In the genomic region with DNA sequence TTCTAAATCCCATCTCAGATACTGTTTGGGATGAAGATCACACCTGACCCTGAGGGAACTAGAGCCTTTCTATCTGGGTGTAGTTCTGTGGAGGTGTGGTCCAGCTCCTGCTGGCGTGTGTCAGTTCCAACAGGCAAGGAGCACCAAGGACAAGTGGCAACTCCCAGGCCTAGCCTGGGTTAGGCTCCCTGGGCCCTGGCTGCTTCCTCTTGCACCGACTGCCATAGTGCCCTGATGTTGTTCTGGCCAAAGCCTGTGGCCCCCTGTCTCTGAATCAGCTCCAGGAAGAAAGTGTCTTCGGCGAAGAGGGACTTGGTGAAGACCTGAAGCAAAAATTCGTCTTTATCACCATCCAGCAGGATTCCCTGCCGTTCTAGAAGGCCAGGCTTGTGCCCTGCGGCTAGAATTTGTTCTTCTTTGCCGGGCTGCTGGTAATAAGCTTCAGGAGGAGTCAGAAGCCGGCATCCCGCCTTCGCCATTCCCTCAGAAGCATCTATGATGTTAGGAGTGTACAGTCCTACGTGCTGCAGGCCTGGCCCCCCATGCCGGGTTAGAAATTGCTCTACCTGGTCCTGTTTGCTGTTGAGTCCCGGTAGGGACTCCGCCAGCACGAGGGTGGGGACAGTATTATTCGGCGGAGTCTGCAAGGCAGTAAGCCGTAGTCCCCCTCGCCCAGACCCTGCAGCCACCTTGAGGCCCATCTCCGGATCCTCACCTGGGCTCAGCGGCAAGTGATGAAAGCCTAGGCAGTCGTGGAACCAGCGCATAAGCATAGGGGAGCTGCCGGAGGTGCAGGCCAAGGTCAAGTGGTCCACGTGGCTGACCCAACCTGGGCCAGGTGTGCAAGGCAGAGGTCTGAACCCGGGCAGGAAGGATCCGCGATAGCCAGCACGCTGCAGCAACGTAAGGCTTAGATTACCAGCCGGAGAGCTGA, we compare ENCODE assay signal across 8 mouse cellular contexts. TPM values are rescaled to one million over a fixed set of nuclear protein-coding genes. Genes with fewer than 3 reads are reported as not detected.
DNase-seq lines count a peak whose midpoint lies in the region; ATAC-seq and TF ChIP-seq lines count a peak whose summit lies in the region.

No protein-coding gene starts in this region.

- H3K9me3 ChIP-seq in kidney, embryonic 16.5 days (ENCODE audit: low read length): no peaks in the 10 kb centered on the region
- no peaks in the 10 kb centered on the region for H3K9me3 ChIP-seq in embryonic facial prominence, embryonic 11.5 days (replicated peaks; ENCODE audit: control insufficient read depth, low read length)
- no peaks in the 10 kb centered on the region for H3K9me3 ChIP-seq in hindbrain, postnatal 0 days (ENCODE audit: low read length)
- H3K9me3 ChIP-seq in neural tube, embryonic 12.5 days: no peaks in the 10 kb centered on the region

- 28% methylated on average over 32 of the region's 32 CpGs for WGBS in kidney, embryonic 16.5 days
- 16% methylated on average over 32 of the region's 32 CpGs for WGBS in embryonic facial prominence, embryonic 11.5 days
- WGBS in hindbrain, postnatal 0 days: 25% methylated on average over 32 of the region's 32 CpGs
- WGBS in neural tube, embryonic 12.5 days: 22% methylated on average over 32 of the region's 32 CpGs

- peaks cover 19% of the 10 kb centered on the region for H3K36me3 ChIP-seq in kidney, embryonic 16.5 days (ENCODE audit: insufficient read depth, low read length)
- H3K36me3 ChIP-seq in embryonic facial prominence, embryonic 11.5 days (replicated peaks; ENCODE audit: control insufficient read depth, insufficient read depth, low read depth, low read length): no peaks in the 10 kb centered on the region
- no peaks in the 10 kb centered on the region for H3K36me3 ChIP-seq in hindbrain, postnatal 0 days (ENCODE audit: insufficient read depth, low read length)
- H3K36me3 ChIP-seq in neural tube, embryonic 12.5 days: peaks cover 20% of the 10 kb centered on the region

- peak overlapping the region; percentile 98 for H3K4me2 ChIP-seq in kidney, embryonic 16.5 days (replicated peaks; ENCODE audit: low read depth, low read length)
- peak overlapping the region; percentile 93 for H3K4me2 ChIP-seq in embryonic facial prominence, embryonic 11.5 days (ENCODE audit: low read depth, low read length)
- peak overlapping the region; percentile 87 for H3K4me2 ChIP-seq in hindbrain, postnatal 0 days (ENCODE audit: low read depth, low read length)
- H3K4me2 ChIP-seq in neural tube, embryonic 12.5 days (replicated peaks): peak overlapping the region; percentile 89

- H3K9ac ChIP-seq in kidney, embryonic 16.5 days (replicated peaks; ENCODE audit: low read length): peak overlapping the region; percentile 70; the same call in 1 of the 2 replicates
- peak overlapping the region; percentile 56 for H3K9ac ChIP-seq in embryonic facial prominence, embryonic 11.5 days (replicated peaks; ENCODE audit: low read length)
- peak overlapping the region; percentile 51; the same call in 1 of the 2 replicates for H3K9ac ChIP-seq in hindbrain, postnatal 0 days (replicated peaks; ENCODE audit: low read length)
- H3K9ac ChIP-seq in neural tube, embryonic 12.5 days: peak overlapping the region; percentile 30

- TF ChIP-seq CTCF in hindbrain, postnatal 0 days (IDR thresholded peaks at IDR 0.05; ENCODE audit: low read depth): no peak

- H3K4me1 ChIP-seq in kidney, embryonic 16.5 days (ENCODE audit: insufficient read depth, low read length): peaks cover 15% of the 10 kb centered on the region
- H3K4me1 ChIP-seq in embryonic facial prominence, embryonic 11.5 days (ENCODE audit: control insufficient read depth, insufficient read depth, low read length): peaks cover 4% of the 10 kb centered on the region
- peaks cover 14% of the 10 kb centered on the region; the same call in 1 of the 2 replicates for H3K4me1 ChIP-seq in hindbrain, postnatal 0 days (ENCODE audit: insufficient read depth, low read length)
- peaks cover 14% of the 10 kb centered on the region for H3K4me1 ChIP-seq in neural tube, embryonic 12.5 days

- peak overlapping the region; percentile 61 for H3K4me3 ChIP-seq in kidney, embryonic 16.5 days (ENCODE audit: low read length)
- H3K4me3 ChIP-seq in embryonic facial prominence, embryonic 11.5 days (ENCODE audit: low read depth, low read length): peak overlapping the region; percentile 48
- H3K4me3 ChIP-seq in hindbrain, postnatal 0 days (ENCODE audit: low read length): peak overlapping the region; percentile 40
- H3K4me3 ChIP-seq in neural tube, embryonic 12.5 days: peak overlapping the region; percentile 43

- no peak overlapping the region for H3K27ac ChIP-seq in kidney, embryonic 16.5 days (ENCODE audit: low read length)
- no peak overlapping the region for H3K27ac ChIP-seq in embryonic facial prominence, embryonic 11.5 days (replicated peaks; ENCODE audit: low read depth, low read length)
- no peak overlapping the region for H3K27ac ChIP-seq in hindbrain, postnatal 0 days
- H3K27ac ChIP-seq in neural tube, embryonic 12.5 days: no peak overlapping the region

- ATAC-seq in kidney, embryonic 16.5 days (ENCODE audit: low FRiP score, low TSS enrichment): peak; percentile 9; the same call in 1 of the 2 replicates
- ATAC-seq in embryonic facial prominence, embryonic 11.5 days (replicated peaks; ENCODE audit: insufficient number of reproducible peaks, low FRiP score, low TSS enrichment, low read depth): 0 out of 2 replicates have a peak, but pooled peaks have one; percentile 2
- ATAC-seq in hindbrain, postnatal 0 days: no peak
- ATAC-seq in neural tube, embryonic 12.5 days (ENCODE audit: low FRiP score, low read depth): no peak

- peaks cover 10% of the 10 kb centered on the region for H3K27me3 ChIP-seq in kidney, embryonic 16.5 days (ENCODE audit: insufficient read depth, low read length)
- H3K27me3 ChIP-seq in embryonic facial prominence, embryonic 11.5 days (ENCODE audit: control insufficient read depth, insufficient read depth, low read length): no peaks in the 10 kb centered on the region; the same call in 1 of the 2 replicates
- no peaks in the 10 kb centered on the region for H3K27me3 ChIP-seq in hindbrain, postnatal 0 days (ENCODE audit: insufficient read depth, low read length)
- H3K27me3 ChIP-seq in neural tube, embryonic 12.5 days (replicated peaks): peaks cover 19% of the 10 kb centered on the region

- no peak for DNase-seq in kidney, adult 18-20 months
- DNase-seq in embryonic facial prominence, embryonic 11.5 days (ENCODE audit: low spot score): peak; percentile 12
- DNase-seq in hindbrain, postnatal 0 days (ENCODE audit: low spot score): no peak
- DNase-seq in frontal cortex, postnatal 36 days (ENCODE audit: low spot score in 2 of 2): no peak
- DNase-seq in layer of hippocampus, adult 11-12 months (ENCODE audit: low spot score): no peak
- DNase-seq in thymus, postnatal 36 days: no peak

RNA-seq across cellular contexts. Expression of a gene that starts 1.3 kb away (rescaled TPM):
- polyA plus RNA-seq in kidney, embryonic 16.5 days (2015; fragmentation: Nextera tagmentation; extraction: Ambion mirVana): 1.9 and 2.0 TPM in 2 replicates
- 1.2 and 1.7 TPM in 2 replicates for polyA plus RNA-seq in embryonic facial prominence, embryonic 11.5 days (2014; fragmentation: Nextera tagmentation; extraction: Ambion mirVana)
- total RNA-seq in hindbrain, postnatal 0 days (2014; rRNA removed): 4.1 and 4.9 TPM in 2 replicates
- 1.6 and 2.0 TPM in 2 replicates for polyA plus RNA-seq in hindbrain, postnatal 0 days (2015; fragmentation: Nextera tagmentation; extraction: Ambion mirVana)
- 1.3 and 1.6 TPM in 2 replicates for polyA plus RNA-seq in neural tube, embryonic 12.5 days (2016; fragmentation: Nextera tagmentation; extraction: Ambion mirVana)

RNA-seq across cellular contexts. Expression of a gene that starts 12.7 kb away (rescaled TPM):
- polyA plus RNA-seq in kidney, embryonic 16.5 days (2015; fragmentation: Nextera tagmentation; extraction: Ambion mirVana): 19.0 and 22.6 TPM in 2 replicates
- 13.9 and 17.7 TPM in 2 replicates for polyA plus RNA-seq in embryonic facial prominence, embryonic 11.5 days (2014; fragmentation: Nextera tagmentation; extraction: Ambion mirVana)
- total RNA-seq in hindbrain, postnatal 0 days (2014; rRNA removed): 4.8 and 12.5 TPM in 2 replicates
- 5.6 and 6.6 TPM in 2 replicates for polyA plus RNA-seq in hindbrain, postnatal 0 days (2015; fragmentation: Nextera tagmentation; extraction: Ambion mirVana)
- 13.6 and 14.5 TPM in 2 replicates for polyA plus RNA-seq in neural tube, embryonic 12.5 days (2016; fragmentation: Nextera tagmentation; extraction: Ambion mirVana)

RNA-seq across cellular contexts. Expression of a gene that starts 12.8 kb away (rescaled TPM):
- polyA plus RNA-seq in kidney, embryonic 16.5 days (2015; fragmentation: Nextera tagmentation; extraction: Ambion mirVana): 41.9 and 42.8 TPM in 2 replicates
- polyA plus RNA-seq in embryonic facial prominence, embryonic 11.5 days (2014; fragmentation: Nextera tagmentation; extraction: Ambion mirVana): 36.1 and 39.0 TPM in 2 replicates
- 40.0 and 43.2 TPM in 2 replicates for total RNA-seq in hindbrain, postnatal 0 days (2014; rRNA removed)
- 21.4 and 22.7 TPM in 2 replicates for polyA plus RNA-seq in hindbrain, postnatal 0 days (2015; fragmentation: Nextera tagmentation; extraction: Ambion mirVana)
- 31.3 and 32.0 TPM in 2 replicates for polyA plus RNA-seq in neural tube, embryonic 12.5 days (2016; fragmentation: Nextera tagmentation; extraction: Ambion mirVana)

RNA-seq across cellular contexts. Expression of a gene that starts 56.9 kb away (rescaled TPM):
- 1.6 and 2.1 TPM in 2 replicates for polyA plus RNA-seq in kidney, embryonic 16.5 days (2015; fragmentation: Nextera tagmentation; extraction: Ambion mirVana)
- polyA plus RNA-seq in embryonic facial prominence, embryonic 11.5 days (2014; fragmentation: Nextera tagmentation; extraction: Ambion mirVana): 3.0 and 3.3 TPM in 2 replicates
- total RNA-seq in hindbrain, postnatal 0 days (2014; rRNA removed): 21.3 and 25.8 TPM in 2 replicates
- 2.3 and 2.4 TPM in 2 replicates for polyA plus RNA-seq in hindbrain, postnatal 0 days (2015; fragmentation: Nextera tagmentation; extraction: Ambion mirVana)
- polyA plus RNA-seq in neural tube, embryonic 12.5 days (2016; fragmentation: Nextera tagmentation; extraction: Ambion mirVana): 10.2 and 10.4 TPM in 2 replicates

Comparison
In these comparisons a context has a peak if more than half of its experiments do, and no peak if none do; other contexts are left out.
1. ATAC-seq: peak in kidney, embryonic 16.5 days (single experiment) and embryonic facial prominence, embryonic 11.5 days (single experiment); none in hindbrain, postnatal 0 days (single experiment) and neural tube, embryonic 12.5 days (single experiment).
2. Peak in every context shown above with its lines, with median percentiles within 50 percentile points of each other: H3K4me2 ChIP-seq, H3K4me3 ChIP-seq and H3K9ac ChIP-seq.